Mouse (Mus musculus) limb, embryonic 11.5 days (tissue): ENCODE results near the gene Aim2. TPM values are rescaled to one million over a fixed set of nuclear protein-coding genes. Genes with fewer than 3 reads are reported as not detected.
A peak's percentile ranks its signal among the peaks of the same experiment; 100 is the strongest.

Experiments used
- ATAC-seq: fragments of 200-750 bp; cut with Nextera tagmentation; 2 replicates; pipeline ENCODE4 v1.8.0; 2017; ENCODE audit warnings: low read depth; ENCODE audit not compliant: insufficient number of reproducible peaks, low FRiP score, low TSS enrichment
- DNase-seq: peaks from one replicate; pipeline ENCODE4 v3.0.0-alpha.2; 2015; ENCODE audit warnings: low spot score
- H3K27ac ChIP-seq: fragments of 300-500 bp; sonication (generic); replicated peaks from 2 replicates; pipeline ENCODE4 v1.5.1; 2014; ENCODE audit warnings: low read depth, mild to moderate bottlenecking, low read length
- H3K27me3 ChIP-seq: fragments of 300-500 bp; sonication (generic); 2 replicates; pipeline ENCODE4 v1.6.1; 2014; ENCODE audit warnings: mild to moderate bottlenecking, low read length, mixed read lengths; ENCODE audit not compliant: control insufficient read depth, insufficient read depth
- H3K36me3 ChIP-seq: fragments of 300-500 bp; sonication (generic); 2 replicates; pipeline ENCODE4 v1.6.1; 2014; ENCODE audit warnings: mild to moderate bottlenecking, low read length, moderate library complexity, mixed read lengths; ENCODE audit not compliant: control insufficient read depth, insufficient read depth
- H3K4me1 ChIP-seq: fragments of 300-500 bp; sonication (generic); 2 replicates; pipeline ENCODE4 v1.6.1; 2014; ENCODE audit warnings: low read length, mixed read lengths; ENCODE audit not compliant: control insufficient read depth, insufficient read depth
- H3K4me2 ChIP-seq: fragments of 300-500 bp; sonication (generic); 2 replicates; pipeline ENCODE4 v1.6.1; 2014; ENCODE audit warnings: low read depth, mild to moderate bottlenecking, moderate library complexity; ENCODE audit not compliant: severe bottlenecking
- H3K4me3 ChIP-seq: fragments of 300-500 bp; sonication (generic); 2 replicates; pipeline ENCODE4 v1.5.1; 2014; ENCODE audit warnings: low read depth, low read length
- H3K9ac ChIP-seq: fragments of 300-500 bp; sonication (generic); 2 replicates; pipeline ENCODE4 v1.6.1; 2014; ENCODE audit warnings: mild to moderate bottlenecking, low read length
- H3K9me3 ChIP-seq: fragments of 300-500 bp; sonication (generic); 2 replicates; pipeline ENCODE4 v1.6.1; 2016; ENCODE audit warnings: low read length; ENCODE audit not compliant: control insufficient read depth
- WGBS: fragments of 180-500 bp; shearing (Covaris S2); extraction: QIAGEN DNeasy Blood & Tissue Kit; methylation state at CpG from one replicate; pipeline ENCODE4 v1.1.7; 2014; 5-methylcytosine and 5-hydroxymethylcytosine counted together
- polyA plus RNA-seq: library from polyadenylated mRNA; unstranded; fragments of >200 nt; fragmentation: Nextera tagmentation; extraction: Ambion mirVana; gene quantifications from 2 replicates; pipeline ENCODE4 v1.2.1, GENCODE M21; 2014

Gene Aim2
- polyA plus RNA-seq, 1 experiment from 2014 or later = 1.2 TPM

DNA sequence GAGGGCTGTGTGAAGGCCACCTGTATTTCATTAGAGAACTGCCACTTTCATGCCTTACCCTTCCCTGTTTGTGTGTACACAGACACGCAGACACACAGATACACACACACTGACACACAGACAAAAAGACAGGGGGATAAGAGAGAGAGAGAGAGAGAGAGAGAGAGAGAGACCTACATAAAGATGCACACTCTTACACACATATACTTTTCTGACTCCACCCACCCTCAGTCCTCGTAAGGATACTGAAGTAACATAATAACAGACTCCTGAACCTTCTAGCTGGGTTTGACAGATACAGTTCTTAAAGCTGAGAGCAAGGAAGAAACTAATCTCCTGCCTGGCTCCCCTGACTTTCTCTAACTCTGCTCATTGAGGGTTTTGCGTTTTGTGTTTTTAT lies 38.8 kb downstream of the Aim2 start:
- Histone ChIP-seq H3K9me3 (no peaks in the 10 kb centered on the region), H3K4me2 (peak overlapping the region; percentile 18; the same call in 1 of the 2 replicates), H3K27me3 (no peaks in the 10 kb centered on the region), H3K36me3 (no peaks in the 10 kb centered on the region), H3K4me3 (no peak overlapping the region), H3K4me1 (peaks cover 2% of the 10 kb centered on the region; the same call in 1 of the 2 replicates), H3K27ac (no peak overlapping the region), H3K9ac (no peak overlapping the region)
- ATAC-seq (no peak), DNase-seq (no peak)
- 3% methylated on average over 3 of the region's 3 CpGs for WGBS

DNA sequence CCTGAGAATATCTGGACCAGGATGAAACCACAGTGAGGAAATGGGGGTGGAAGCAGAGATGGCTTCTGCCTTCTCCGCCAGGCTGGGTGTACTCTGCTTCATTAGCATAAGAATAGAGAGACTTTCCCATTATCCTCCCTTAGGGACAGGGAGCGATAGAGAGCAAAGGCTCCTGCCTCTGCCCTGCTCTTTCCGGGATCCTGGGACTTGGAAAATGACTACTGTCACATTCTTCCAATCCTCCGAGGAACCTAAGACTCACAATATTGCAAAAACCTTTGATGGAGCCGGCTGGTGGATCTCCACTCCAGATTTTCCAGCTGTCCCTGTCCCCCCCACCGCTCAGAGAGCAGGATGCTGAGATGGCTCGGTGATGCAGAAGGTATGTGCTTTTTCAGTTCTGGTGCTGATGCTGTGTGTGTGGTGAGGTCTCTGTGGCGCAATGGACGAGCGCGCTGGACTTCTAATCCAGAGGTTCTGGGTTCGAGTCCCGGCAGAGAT lies 39.3 kb downstream of the Aim2 start:
- Histone ChIP-seq H3K27me3 (no peaks in the 10 kb centered on the region), H3K9me3 (no peaks in the 10 kb centered on the region), H3K4me1 (peaks cover 2% of the 10 kb centered on the region; the same call in 1 of the 2 replicates), H3K27ac (no peak overlapping the region), H3K9ac (no peak overlapping the region), H3K4me2 (peak overlapping the region; percentile 18; the same call in 1 of the 2 replicates), H3K4me3 (no peak overlapping the region), H3K36me3 (no peaks in the 10 kb centered on the region)
- DNase-seq (peak; percentile 58), ATAC-seq (0 out of 2 replicates have a peak, but pooled peaks have one; percentile 39)
- WGBS = 7% methylated on average over 13 of the region's 13 CpGs

GRCm38 (mm10) chr1:173391754-173392153 lies 41.1 kb downstream of the Aim2 start:
- H3K9ac ChIP-seq = no peak overlapping the region
- H3K4me1 ChIP-seq = peaks cover 2% of the 10 kb centered on the region; the same call in 1 of the 2 replicates
- H3K4me3 ChIP-seq = no peak overlapping the region
- H3K4me2 ChIP-seq = no peak overlapping the region
- H3K9me3 ChIP-seq = no peaks in the 10 kb centered on the region
- ATAC-seq (no peak), DNase-seq (no peak)
- no peaks in the 10 kb centered on the region for H3K27me3 ChIP-seq
- no peak overlapping the region for H3K27ac ChIP-seq
- WGBS = 88% methylated on average over 6 of the region's 6 CpGs
- H3K36me3 ChIP-seq = no peaks in the 10 kb centered on the region

DNA sequence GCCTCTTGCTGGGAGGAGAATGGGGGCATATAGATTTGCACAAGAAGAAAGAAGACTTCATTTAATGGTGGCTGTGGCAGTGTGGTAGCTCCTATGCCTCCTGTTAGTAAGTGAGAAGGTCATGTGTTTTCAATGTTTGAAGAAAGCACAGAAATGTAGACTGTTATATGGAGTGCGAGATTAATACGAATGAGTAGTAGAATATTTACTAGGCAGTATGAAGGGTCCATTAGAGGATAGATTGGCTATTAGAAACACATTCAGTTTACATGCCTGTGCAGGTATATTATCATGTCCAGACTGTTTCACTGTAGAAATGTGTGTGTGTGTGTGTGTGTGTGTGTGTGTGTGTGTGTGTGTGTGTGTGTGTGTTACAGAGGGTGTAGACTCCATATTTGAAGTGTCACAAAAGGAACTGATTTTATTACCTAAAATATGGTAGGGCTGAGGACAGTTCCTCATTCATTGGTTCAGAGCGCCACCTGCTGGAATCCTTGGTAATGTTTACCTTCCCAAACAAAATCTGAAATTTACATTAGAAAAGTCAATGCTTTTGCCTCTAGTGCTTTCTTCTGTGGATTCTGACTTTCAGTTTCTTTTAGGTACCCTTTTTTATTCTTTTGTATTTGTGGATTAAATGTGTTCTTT lies 47.8 kb downstream of the Aim2 start:
- Histone ChIP-seq H3K9me3 (no peaks in the 10 kb centered on the region), H3K4me2 (no peak overlapping the region), H3K27me3 (no peaks in the 10 kb centered on the region), H3K4me1 (no peaks in the 10 kb centered on the region), H3K36me3 (no peaks in the 10 kb centered on the region), H3K4me3 (no peak overlapping the region), H3K9ac (no peak overlapping the region), H3K27ac (no peak overlapping the region)
- peak; percentile 81 for DNase-seq
- ATAC-seq = peak; percentile 65; the same call in 1 of the 2 replicates
- 24% methylated on average over 3 of the region's 3 CpGs for WGBS

- Histone ChIP-seq H3K27ac (no peak overlapping the region), H3K36me3 (no peaks in the 10 kb centered on the region), H3K27me3 (no peaks in the 10 kb centered on the region), H3K9me3 (no peaks in the 10 kb centered on the region), H3K4me2 (no peak overlapping the region), H3K4me3 (no peak overlapping the region), H3K4me1 (no peaks in the 10 kb centered on the region), H3K9ac (no peak overlapping the region)
- ATAC-seq (no peak), DNase-seq (no peak)
- WGBS = 88% methylated on average over 5 of the region's 5 CpGs
Observed at GRCm38 (mm10) chr1:173404696-173405309, 54.1 kb downstream of the Aim2 start.

GRCm38 (mm10) chr1:173409066-173409465 lies 58.4 kb downstream of the Aim2 start:
- DNase-seq = no peak
- no peaks in the 10 kb centered on the region for H3K27me3 ChIP-seq
- no peak overlapping the region for H3K4me2 ChIP-seq
- no peak overlapping the region for H3K9ac ChIP-seq
- ATAC-seq = no peak
- no peak overlapping the region for H3K4me3 ChIP-seq
- H3K36me3 ChIP-seq = no peaks in the 10 kb centered on the region
- no peaks in the 10 kb centered on the region for H3K4me1 ChIP-seq
- H3K9me3 ChIP-seq = no peaks in the 10 kb centered on the region
- no peak overlapping the region for H3K27ac ChIP-seq

DNA sequence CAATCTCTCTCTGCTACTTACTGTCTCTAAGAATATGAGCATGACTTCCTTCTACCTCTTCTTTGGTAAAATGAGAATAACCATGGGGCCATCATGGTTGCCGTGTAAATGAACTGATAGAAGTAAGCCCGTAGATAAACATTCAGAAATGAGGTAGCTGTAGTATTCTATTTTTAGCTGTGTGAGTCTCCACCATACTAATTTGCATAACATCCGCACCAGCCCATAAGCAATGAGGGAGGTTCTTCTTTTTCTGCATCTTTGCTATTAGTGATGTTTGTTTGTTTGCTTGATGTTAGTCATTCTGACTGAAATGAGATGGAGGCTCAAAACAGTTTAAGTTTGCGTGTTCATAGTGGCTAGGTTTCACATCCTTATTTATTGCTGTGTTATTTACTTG lies 61.2 kb downstream of the Aim2 start:
- Histone ChIP-seq H3K4me2 (no peak overlapping the region), H3K27me3 (no peaks in the 10 kb centered on the region), H3K27ac (no peak overlapping the region), H3K4me3 (no peak overlapping the region), H3K9ac (no peak overlapping the region), H3K36me3 (no peaks in the 10 kb centered on the region), H3K4me1 (no peaks in the 10 kb centered on the region), H3K9me3 (no peaks in the 10 kb centered on the region)
- WGBS = 91% methylated on average over 4 of the region's 4 CpGs
- ATAC-seq = no peak
- no peak for DNase-seq

DNA sequence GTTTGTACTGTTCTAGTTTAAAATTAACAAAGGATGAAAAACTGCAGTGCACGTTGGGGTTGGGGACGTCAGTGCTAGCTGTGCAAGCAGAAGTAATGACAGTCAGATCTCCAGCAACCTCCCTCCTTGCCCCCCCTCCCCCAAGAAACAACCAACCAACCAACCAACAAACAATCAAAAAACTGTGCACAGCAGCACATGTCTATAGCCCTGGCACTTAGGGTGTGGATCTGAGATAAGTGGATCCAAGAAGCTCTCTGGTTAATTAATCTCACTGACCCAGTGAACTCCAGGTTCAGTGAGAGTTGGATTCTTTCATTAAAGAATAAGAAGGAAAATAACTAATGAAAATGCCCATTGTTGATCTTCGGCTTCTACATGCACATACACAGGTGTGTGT lies 64.0 kb downstream of the Aim2 start:
- H3K4me1 ChIP-seq = no peaks in the 10 kb centered on the region
- ATAC-seq (0 out of 2 replicates have a peak, but pooled peaks have one; percentile 36), DNase-seq (no peak)
- 62% methylated on average over 3 of the region's 3 CpGs for WGBS
- no peaks in the 10 kb centered on the region for H3K36me3 ChIP-seq
- no peaks in the 10 kb centered on the region for H3K27me3 ChIP-seq
- no peak overlapping the region for H3K27ac ChIP-seq
- no peak overlapping the region for H3K4me2 ChIP-seq
- no peaks in the 10 kb centered on the region for H3K9me3 ChIP-seq
- H3K9ac ChIP-seq = no peak overlapping the region
- H3K4me3 ChIP-seq = no peak overlapping the region
